Mouse (Mus musculus): Measurements from ENCODE around the gene Olfr315. TPM values are rescaled to one million over a fixed set of nuclear protein-coding genes. Genes with fewer than 3 reads are reported as not detected.
"Not testable (repeated sequence)": the region's sequence is repeated elsewhere in the genome, so short reads cannot be mapped to it uniquely, and the experiment has no call there.

Gene Olfr315
- total RNA-seq (2021): not detected
- long read RNA-seq, experiment 1: 0 reads
- long read RNA-seq, experiment 2: 0 reads

DNA sequence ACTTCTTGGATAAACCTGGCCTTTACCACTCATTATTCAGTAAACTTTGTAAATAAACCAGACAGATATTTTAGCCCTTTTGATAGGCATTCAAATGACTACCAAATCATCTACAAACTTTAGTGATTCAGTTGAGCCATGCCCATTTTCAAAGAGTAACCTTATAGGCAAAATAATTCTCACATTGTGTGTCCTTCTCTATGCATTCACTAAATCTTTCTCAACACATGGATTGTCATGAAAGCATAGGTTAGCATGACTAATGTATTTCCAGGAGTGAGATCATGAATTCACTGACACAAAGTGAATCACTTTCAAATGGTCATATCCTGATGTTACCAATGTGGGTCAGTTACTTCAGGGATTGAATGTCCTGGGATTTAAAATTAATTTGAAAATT, at the start of gene Olfr315:
Gene Olfr315 (plus strand): TSS at position 301 of the 400 bp plus-strand sequence.
- no peak for DNase-seq
- intact Hi-C loops (cut with DNase I; ENCODE audit: low total_unique reads): no loop called here

DNA sequence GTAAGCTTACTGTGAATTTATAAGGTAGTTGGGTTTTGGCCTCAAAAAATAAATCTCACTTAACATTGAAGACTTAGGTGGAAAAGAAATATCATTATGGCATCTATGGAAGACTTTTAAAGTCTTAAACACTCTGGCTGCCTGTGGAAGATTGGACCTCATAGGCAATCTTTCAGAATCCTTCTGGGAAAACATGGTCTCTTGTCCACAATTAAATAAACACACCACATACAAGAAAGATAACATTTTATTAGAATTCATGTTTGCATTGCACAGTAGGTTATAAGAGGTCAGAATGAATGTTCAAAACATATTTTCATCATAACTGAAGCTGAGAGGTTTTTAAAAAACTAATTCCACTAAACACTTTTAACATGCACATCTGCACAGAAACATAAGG, 49.1 kb upstream of the Olfr315 start, which contains the start of gene Olfr318:
Gene Olfr318 (minus strand): TSS at position 101 of the 400 bp plus-strand sequence.
- intact Hi-C loops (cut with DNase I; ENCODE audit: low total_unique reads): no loop called here
- DNase-seq: no peak

DNA sequence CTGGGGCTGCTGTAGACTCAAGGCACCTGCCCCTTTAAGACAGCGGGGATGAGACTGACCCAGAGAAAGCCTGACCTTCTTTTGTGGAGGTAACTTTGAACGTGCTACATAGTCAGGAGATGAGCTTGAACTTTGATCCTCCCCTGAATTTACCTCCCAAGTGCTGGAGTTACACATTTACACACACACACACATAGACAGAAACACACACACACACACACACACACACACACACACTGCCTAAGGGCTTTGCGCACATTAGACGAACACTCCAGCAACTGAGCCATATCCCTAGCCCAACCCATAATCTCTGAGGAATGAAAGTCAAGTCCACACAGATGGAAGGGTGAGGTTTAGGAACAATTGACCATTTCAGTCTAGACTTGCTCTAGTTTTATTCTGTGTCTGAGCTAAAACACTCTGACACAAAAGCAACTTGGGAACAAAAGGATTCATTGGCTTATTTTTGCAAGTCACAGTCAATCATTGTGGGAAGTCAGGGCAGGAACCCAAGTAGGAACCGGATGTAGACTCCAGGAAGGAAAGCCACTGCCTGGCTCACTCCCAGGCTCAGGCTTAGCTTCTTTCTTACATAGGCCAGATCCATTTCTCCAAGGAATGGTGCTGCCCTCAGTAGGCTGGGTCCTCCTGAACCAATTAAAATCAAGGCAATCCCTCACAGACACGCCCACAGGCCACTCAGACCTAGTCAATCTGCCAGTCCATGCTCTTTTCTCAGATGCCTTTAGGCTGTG, 44.9 kb upstream of the Olfr315 start:
- DNase-seq; intact Hi-C loops (cut with DNase I; ENCODE audit: low total_unique reads): not testable (repeated sequence)

DNA sequence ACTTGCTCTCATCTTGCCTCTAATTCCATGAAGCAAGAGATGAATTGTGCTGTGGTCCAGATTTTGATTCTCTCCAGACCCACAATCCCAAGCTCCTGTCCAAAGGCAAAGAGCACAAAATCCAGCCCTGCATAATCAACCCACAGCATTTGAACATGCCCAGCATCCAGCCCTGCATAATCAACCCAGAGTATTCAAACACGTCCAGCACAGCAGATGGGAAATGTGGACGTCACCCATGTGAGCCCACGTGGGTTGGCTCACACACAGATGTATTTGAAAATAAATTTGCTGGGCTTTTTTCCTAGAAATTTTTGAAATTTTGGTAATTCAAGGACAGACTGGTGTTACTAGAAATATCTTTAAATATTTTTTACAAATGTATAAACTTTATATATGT, 39.6 kb upstream of the Olfr315 start:
- DNase-seq: no peak
- intact Hi-C loops (cut with DNase I; ENCODE audit: low total_unique reads): no loop called here

DNA sequence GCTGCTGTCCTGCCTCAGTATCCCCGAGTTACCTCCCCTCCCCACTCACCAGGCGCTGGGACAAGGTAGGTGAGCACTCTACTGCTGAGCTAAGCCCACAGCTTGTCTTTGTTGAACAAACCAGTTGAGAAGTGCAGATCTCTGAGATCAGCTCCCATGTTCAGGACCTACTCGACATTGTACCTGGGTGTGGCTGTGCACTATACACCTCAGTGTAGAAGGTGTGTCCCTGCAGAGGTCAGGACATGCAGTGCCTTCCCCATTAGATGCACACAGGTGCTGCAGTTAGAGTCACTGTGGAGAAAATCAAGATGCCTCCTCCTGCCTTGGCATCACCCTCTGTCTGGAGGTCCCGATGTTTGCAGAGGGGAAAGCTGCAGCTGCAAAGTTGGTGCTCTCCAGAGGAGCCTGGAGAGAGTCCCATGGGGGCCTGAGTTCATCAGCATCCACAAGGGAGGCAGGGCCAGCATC, 34.2 kb upstream of the Olfr315 start, which contains the start of gene Olfr317:
Gene Olfr317 (minus strand): TSS at position 421 of the 471 bp plus-strand sequence.
- no peak for DNase-seq
- intact Hi-C loops (cut with DNase I; ENCODE audit: low total_unique reads): no loop called here

DNA sequence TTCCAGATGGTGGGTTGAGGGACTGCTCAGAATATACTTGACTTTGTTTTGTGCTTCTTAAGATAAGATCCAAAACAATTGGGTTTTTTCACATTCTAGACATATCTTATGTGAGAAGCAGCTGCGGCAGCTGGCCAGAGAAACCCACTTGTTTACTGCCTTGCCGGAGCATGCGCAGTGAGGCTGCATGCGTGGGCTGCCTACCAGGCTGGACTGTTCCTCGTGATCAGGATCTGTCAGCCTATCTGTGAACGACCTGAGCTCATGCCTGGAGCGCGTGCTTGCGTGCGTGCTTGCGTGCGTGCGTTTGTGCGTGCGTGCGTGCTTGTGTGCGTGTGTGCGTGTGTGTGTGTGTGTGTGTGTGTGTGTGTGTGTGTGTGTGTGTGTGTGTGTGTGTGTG, 21.9 kb upstream of the Olfr315 start:
- DNase-seq; intact Hi-C loops (cut with DNase I; ENCODE audit: low total_unique reads): not testable (repeated sequence)

DNA sequence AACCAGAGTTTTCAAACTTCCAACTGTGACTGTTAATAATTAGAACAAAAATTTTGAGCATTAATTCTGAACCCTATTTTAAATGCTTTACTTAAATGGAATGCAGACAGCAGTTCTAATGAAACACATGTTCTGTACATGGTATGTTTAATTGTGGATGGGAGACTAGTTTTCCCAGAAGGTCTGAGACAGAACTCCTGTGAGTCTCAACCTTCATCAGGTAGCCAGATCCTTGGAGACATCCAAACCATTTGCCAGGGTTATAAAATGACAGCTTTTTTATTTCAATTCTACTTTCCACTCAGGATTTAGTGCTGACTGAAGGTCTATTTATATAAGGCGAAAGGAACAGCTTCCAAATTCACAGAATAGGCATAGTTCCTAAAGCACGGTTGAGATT, 20.6 kb upstream of the Olfr315 start, which contains the start of gene Olfr316:
Gene Olfr316 (plus strand): TSS at position 301 of the 400 bp plus-strand sequence.
- DNase-seq: no peak
- intact Hi-C loops (cut with DNase I; ENCODE audit: low total_unique reads): no loop called here

DNA sequence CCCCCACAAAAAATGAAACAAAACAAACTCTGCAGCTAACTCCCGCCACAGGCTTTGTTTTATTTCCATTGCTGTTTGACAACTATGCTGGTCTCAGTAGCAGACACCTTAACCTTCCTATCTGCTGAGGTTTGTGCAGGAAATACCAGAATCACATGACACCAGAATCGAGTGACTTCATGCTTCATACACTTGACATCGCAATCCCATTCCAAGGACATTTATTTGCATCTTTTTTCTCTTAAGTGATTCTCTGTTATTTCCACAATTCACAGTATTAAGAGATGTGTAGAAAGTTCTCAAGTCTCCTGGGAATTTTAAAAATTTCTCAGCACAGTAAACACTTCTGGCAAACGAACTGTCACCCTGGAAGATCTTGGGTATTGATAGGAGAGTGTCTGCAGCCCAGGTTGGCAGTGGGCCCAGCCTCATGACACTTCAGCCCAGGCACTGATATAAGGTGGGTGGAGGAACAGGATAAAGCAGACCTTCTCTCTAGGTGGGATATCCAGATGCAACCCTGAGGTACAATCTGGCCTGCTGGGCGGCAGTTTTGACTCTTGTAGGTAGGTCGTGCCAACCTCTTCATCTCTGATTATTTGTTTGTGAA, 9.6 kb downstream of the Olfr315 start, which contains the start of gene Olfr314:
Gene Olfr314 (plus strand): TSS at position 473 of the 610 bp plus-strand sequence.
- intact Hi-C loops (cut with DNase I; ENCODE audit: low total_unique reads): no loop called here
- DNase-seq: no peak

DNA sequence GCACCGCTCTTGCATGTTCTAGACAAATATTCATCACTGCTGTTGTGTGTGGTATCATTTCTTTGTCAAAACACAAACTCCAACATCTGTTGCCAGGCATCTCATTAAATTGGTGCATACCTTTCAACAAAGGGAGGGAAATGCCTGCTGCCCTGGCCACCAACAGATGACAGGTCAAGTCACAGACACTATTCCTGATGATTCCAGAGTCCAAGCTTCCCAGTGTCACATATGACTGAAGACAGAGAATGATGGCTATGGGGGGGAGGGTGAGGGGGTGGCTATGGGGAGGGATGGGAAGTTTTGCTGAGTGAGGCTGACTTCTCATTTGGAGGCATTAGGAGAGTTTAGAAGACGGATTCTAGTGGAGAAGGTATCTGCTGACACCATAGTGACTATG, 11.2 kb downstream of the Olfr315 start:
- DNase-seq: no peak
- intact Hi-C loops (cut with DNase I; ENCODE audit: low total_unique reads): no loop called here

DNA sequence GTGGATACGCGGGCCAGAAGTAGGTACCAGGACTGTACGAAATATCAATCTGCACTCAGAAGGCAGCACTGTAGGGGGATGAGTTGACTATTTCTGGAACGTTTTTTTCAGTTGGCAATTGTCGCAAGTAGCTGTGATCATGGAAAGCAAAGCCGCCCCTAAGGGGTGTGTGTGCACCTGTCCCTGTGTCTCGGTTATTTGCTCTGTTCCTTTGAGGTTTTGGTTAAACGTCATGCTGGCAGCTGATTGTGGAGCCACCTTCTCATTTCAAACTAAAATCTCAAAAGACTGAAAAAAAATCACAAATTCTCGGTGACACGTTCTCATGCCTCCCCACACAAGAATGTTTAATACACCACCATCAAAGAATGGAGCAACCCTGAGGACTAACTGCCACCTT, 14.7 kb downstream of the Olfr315 start:
- DNase-seq: no peak
- intact Hi-C loops (cut with DNase I; ENCODE audit: low total_unique reads): no loop called here

DNA sequence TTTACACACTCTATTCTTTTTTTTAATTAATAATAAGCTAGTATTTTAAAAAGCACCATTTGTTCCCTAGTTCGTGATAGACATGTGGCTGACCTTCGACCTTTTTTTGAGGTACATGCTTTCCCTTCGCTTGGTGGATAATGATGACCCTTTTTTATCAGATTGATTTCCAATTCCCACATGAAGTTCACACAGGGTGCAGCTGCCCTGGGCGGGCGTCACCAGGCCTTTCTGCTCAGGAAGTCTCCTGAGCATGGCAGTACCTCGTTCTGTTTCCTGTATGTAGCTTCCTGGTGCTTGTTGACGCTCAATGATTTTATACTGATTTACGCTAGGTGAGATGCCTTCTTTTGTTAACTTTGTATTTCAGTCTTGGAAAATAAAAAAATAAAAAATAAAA, 15.4 kb downstream of the Olfr315 start:
- no peak for DNase-seq
- intact Hi-C loops (cut with DNase I; ENCODE audit: low total_unique reads): no loop called here

DNA sequence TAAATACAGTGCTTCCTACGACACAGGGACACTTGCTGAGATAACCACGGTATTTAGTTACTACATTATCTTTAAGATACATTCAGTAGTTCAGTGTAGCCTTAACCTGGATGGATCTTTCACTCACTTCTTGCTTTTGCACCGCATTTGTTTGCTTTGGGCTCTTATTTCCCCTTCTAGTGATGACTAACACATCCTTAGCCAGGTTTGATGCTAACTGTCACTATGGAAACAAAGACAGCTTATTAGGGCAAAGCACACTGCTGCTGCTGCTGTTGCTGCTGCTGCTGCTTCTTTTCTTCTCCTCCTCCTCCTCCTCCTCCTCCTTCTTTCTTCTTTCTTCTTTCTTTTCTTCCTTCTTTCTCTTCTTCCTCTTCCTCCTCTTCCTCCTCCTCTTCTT, 16.5 kb downstream of the Olfr315 start:
- intact Hi-C loops (cut with DNase I; ENCODE audit: low total_unique reads): no loop called here
- no peak for DNase-seq

DNA sequence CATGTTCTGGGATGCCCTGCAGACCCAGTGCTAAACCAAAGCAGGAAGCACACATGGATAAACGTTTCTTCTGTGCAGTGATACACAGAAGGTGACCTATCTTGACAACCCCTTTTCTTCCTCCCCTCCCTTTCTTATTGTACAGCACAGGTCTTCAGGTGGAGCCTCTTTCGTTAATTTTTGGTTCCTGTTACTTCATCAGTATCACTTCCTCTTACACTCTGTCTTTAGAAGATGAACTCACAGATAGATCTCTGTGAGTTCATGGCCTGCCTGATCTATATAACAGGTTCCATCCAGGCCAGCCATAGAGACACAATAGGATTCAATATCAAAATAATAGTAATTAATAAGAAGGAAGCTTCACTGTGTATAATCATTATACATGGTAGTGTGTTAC, 17.1 kb downstream of the Olfr315 start:
- intact Hi-C loops (cut with DNase I; ENCODE audit: low total_unique reads): no loop called here
- DNase-seq: no peak

DNA sequence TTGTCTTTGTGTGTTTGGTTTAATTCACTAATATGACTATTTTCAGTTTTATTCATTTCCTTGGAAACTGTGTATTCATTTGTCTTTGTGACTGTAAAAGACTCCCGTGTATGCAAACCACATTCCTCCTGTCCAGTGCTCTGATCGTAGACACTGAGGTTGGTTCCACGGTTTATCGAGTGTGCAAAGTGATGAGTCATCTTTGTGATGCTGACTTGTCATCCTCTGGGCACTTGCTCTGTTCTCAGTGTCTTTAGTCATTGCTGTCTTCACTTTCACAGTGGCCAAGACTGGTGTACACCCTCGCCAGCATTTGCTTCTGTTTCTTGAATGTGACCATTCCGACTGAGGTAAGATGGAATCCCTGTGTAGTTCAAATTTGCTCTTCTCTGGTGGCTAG, 17.7 kb downstream of the Olfr315 start:
- no peak for DNase-seq
- intact Hi-C loops (cut with DNase I; ENCODE audit: low total_unique reads): no loop called here

DNA sequence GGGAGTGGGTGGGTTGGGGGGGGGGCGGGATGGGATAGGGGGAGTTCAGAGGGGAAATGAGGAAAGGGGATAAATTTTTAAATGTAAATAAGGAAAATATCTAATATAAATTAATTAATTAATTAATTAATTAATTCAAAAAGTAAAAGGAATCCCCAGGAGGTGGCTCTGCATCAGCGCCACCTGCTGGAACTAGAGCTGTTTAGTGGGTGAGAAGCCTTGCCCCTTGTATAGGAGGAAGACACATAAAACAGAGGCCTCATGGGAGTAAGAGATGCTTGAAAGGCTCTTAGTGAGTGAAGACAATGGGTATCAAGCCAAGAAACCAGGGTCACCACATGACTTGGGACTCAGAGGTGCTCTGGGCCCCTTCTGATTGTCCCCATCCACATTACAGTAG, 22.9 kb downstream of the Olfr315 start:
- intact Hi-C loops (cut with DNase I; ENCODE audit: low total_unique reads): no loop called here
- DNase-seq: no peak

DNA sequence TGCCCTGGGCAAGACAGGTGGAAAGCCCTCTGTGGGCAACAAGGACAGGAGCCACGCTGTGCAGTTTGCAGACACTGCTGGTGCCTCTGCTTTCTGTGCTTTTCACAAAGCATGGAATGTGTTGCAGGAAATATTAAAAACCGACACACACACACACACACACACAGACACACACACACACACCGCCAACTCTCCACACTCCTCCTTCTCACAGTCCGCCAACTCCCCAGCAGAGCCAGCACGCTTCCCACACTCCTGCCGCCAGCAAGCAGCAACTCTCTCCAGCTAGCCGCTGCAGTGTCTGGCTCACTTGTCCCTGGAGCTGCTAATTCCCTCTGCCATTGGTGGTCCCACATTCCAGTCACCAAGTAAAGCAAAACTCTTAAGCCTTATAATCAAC, 23.9 kb downstream of the Olfr315 start:
- DNase-seq: peak; percentile 10
- intact Hi-C loops (cut with DNase I; ENCODE audit: low total_unique reads): no loop called here

DNA sequence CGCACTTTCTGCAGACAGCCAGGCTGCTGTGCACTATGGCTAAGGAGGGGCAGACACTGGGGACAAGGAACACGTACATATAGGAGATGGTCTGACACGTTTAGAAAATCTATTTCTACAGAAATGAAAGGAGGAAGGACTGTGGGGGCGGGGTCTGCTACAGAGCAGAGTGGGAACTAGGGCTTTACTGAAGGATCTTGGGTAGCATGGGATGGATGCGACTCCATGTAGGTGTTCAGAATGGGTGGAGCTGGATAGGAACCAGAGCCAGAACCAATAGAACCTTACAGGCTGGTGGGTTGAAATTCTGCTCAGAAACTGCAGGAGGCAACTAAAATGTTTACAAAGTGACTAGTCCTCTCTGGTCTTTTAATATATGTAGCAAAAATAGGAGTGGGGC, 26.8 kb downstream of the Olfr315 start:
- intact Hi-C loops (cut with DNase I; ENCODE audit: low total_unique reads): no loop called here
- DNase-seq: no peak

DNA sequence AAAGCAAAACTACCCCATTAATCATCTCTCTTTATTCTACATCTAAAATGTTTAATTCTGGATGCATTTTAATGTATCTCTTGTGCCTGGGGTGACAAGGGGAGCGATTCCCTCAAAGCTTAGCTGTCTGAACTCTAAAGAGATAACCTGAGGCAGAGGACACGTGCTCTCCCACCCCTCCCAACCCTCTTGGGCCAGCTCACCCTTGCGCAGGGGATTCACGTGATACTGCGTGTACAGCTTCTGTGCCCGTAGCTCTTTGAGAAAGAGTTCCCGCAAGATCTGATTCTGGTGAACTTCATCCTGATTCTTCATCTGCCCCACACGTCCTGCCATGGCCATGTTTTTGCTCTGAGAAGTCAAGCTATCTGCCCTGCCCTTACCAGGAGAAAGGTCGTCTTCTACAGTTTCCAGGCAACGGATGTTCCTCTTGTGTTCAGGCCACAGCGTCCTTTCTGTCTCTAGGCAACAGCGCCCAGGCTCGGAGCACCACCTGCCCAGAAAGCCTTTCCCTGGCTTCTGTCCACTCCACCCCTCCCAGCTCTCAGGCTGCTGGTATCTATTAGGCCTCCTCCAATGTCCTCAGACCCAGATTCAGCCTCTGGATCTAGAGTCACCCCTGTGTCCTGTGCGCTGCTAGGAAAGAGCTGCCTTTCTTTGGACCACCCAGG, 28.7 kb downstream of the Olfr315 start, which contains the start of gene Fam183b:
Gene Fam183b (minus strand): TSS at position 403 of the 671 bp plus-strand sequence.
- peak; percentile 17 for DNase-seq
- intact Hi-C loops (cut with DNase I; ENCODE audit: low total_unique reads): no loop called here

DNA sequence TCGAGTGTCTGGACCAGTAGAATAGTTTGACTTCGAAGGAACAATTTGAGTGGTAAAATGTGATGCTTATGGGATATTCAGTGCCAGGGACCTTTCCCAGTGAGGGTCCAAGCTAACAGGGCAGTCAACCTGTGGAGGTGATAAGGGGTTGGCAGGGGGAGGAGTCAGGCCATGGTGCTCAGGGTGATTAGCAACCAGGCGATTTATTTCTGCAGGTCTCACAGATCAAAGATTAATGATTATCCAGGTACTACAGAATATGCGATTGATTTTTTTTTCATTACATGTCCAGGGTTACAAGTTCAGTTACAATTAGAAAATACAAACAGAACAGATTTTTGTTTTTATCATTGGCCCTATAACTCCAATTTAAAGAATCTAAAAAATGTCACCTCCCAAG, 30.9 kb downstream of the Olfr315 start:
- no peak for DNase-seq
- intact Hi-C loops (cut with DNase I; ENCODE audit: low total_unique reads): no loop called here

DNA sequence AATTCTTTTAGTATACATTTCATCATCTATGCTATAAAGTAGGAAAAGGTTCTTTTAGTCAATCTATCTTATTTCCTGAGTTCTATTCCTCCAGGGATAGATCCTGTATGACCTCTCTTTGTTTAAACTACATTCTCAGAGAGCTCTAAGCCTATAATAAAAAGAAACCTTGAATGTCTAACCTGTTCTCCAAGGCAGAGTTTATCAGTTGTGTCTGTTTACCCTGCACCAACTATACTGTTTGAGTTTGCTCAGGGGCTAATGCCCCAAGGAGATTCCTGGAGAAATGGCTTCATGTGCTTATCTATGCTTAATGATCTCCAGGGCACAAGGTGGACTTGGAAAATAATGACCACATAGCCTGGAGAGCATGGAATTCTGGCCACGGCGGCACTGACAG, 31.4 kb downstream of the Olfr315 start:
- no peak for DNase-seq
- intact Hi-C loops (cut with DNase I; ENCODE audit: low total_unique reads): no loop called here

Data from gastrocnemius, postnatal 14 days (tissue).